11 mouse cellular contexts compared by ENCODE assay signal in genomic region chr7:29424690-29425089, GRCm38 (mm10).
A peak's percentile ranks its signal among the peaks of the same experiment; 100 is the strongest.
DNase-seq lines count a peak whose midpoint lies in the region; ATAC-seq and TF ChIP-seq lines count a peak whose summit lies in the region.
"Had no signal": no experiment of that assay in that cellular context is flagged by ENCODE, and none has a peak within 500 bp of the region (broad histone marks: within the 10 kb centered on the region; RNA-seq: fewer than 3 reads in every experiment).

No protein-coding gene starts in this region.

- H3K9me3 ChIP-seq in heart, embryonic 10.5 days, result no peaks in the 10 kb centered on the region
- H3K9me3 ChIP-seq in kidney, embryonic 16.5 days (ENCODE audit: low read length), result no peaks in the 10 kb centered on the region
- H3K9me3 ChIP-seq: forebrain, embryonic 10.5 days; hindbrain, embryonic 15.5 days had no signal

- peaks cover 11% of the 10 kb centered on the region for H3K4me1 ChIP-seq in heart, adult 2 months (ENCODE audit: control insufficient read depth, insufficient read depth, low read length)
- peaks cover 6% of the 10 kb centered on the region for H3K4me1 ChIP-seq in heart, embryonic 10.5 days
- H3K4me1 ChIP-seq in kidney, embryonic 16.5 days (ENCODE audit: insufficient read depth, low read length), result peaks cover 17% of the 10 kb centered on the region

- no peak for TF ChIP-seq EP300 in heart, adult 2 months (IDR thresholded peaks at IDR 0.05; ENCODE audit: insufficient read depth, low read depth, low read length)

- no peak overlapping the region for H3K27ac ChIP-seq in heart, adult 2 months
- H3K27ac ChIP-seq in heart, embryonic 10.5 days, result no peak overlapping the region
- H3K27ac ChIP-seq in kidney, embryonic 16.5 days (ENCODE audit: low read length), result 0 out of 2 replicates have a peak overlapping the region, but pooled peaks have one; percentile 54
- H3K27ac ChIP-seq: forebrain, embryonic 10.5 days; hindbrain, embryonic 15.5 days had no signal

- H3K36me3 ChIP-seq in heart, adult 2 months (ENCODE audit: control insufficient read depth, insufficient read depth, low read length), result no peaks in the 10 kb centered on the region
- no peaks in the 10 kb centered on the region for H3K36me3 ChIP-seq in heart, embryonic 10.5 days
- H3K36me3 ChIP-seq in kidney, embryonic 16.5 days (ENCODE audit: insufficient read depth, low read length), result no peaks in the 10 kb centered on the region
- H3K36me3 ChIP-seq: forebrain, embryonic 10.5 days; hindbrain, embryonic 15.5 days had no signal

- ATAC-seq in kidney, embryonic 16.5 days (ENCODE audit: low FRiP score, low TSS enrichment), result peak; percentile 36; the same call in 1 of the 2 replicates
- no peak for ATAC-seq in erythroblast, adult 5-6 weeks (replicated peaks; ENCODE audit: low FRiP score, poor library complexity, severe bottlenecking)

- no peaks in the 10 kb centered on the region for H3K27me3 ChIP-seq in heart, adult 2 months (ENCODE audit: control insufficient read depth, insufficient read depth, low read length)
- peaks cover 97% of the 10 kb centered on the region for H3K27me3 ChIP-seq in heart, embryonic 10.5 days (ENCODE audit: insufficient read depth, poor library complexity, severe bottlenecking)
- H3K27me3 ChIP-seq in kidney, embryonic 16.5 days (ENCODE audit: insufficient read depth, low read length), result no peaks in the 10 kb centered on the region
- H3K27me3 ChIP-seq: hindbrain, embryonic 15.5 days had no signal

- no peak for DNase-seq in heart, adult 2 months
- DNase-seq in heart, embryonic 10.5 days (ENCODE audit: low spot score), result no peak
- DNase-seq in NIH3T3 (ENCODE audit: low read depth), result peak; percentile 89
- peak; percentile 84 for DNase-seq in lung, postnatal 10 days
- no peak for DNase-seq in thymus, adult 18-20 months
- DNase-seq in spleen, postnatal 14 days (ENCODE audit: low spot score in 2 of 2), result no peak
- DNase-seq: B cell, adult 2 months had no signal

- no peak overlapping the region for H3K4me2 ChIP-seq in kidney, embryonic 16.5 days (replicated peaks; ENCODE audit: low read depth, low read length)
- H3K4me2 ChIP-seq: hindbrain, embryonic 15.5 days had no signal

- 18% methylated on average over 5 of the region's 5 CpGs for WGBS in heart, adult 2 months
- WGBS in heart, embryonic 10.5 days, result 68% methylated on average over 5 of the region's 5 CpGs
- 16% methylated on average over 5 of the region's 5 CpGs for whole genome bisulfite sequencing in kidney, embryonic 16.5 days

- no peak overlapping the region for H3K9ac ChIP-seq in heart, adult 2 months (ENCODE audit: low read depth, low read length)
- no peak overlapping the region for H3K9ac ChIP-seq in kidney, embryonic 16.5 days (replicated peaks; ENCODE audit: low read length)
- H3K9ac ChIP-seq: hindbrain, embryonic 15.5 days had no signal

- peak; percentile 19 for TF ChIP-seq CTCF in heart, adult 2 months (IDR thresholded peaks at IDR 0.05)

- H3K4me3 ChIP-seq in heart, adult 2 months, result no peak overlapping the region
- no peak overlapping the region for H3K4me3 ChIP-seq in heart, embryonic 10.5 days
- H3K4me3 ChIP-seq in kidney, embryonic 16.5 days (ENCODE audit: low read length), result no peak overlapping the region
- H3K4me3 ChIP-seq: forebrain, embryonic 10.5 days; hindbrain, embryonic 15.5 days had no signal

- TF ChIP-seq POLR2A in heart, adult 2 months (IDR thresholded peaks at IDR 0.05; ENCODE audit: insufficient read depth, low read depth, low read length), result no peak

- intact Hi-C loops in heart, adult 2 months (cut with DNase I), result loop anchor here (10.0 kb wide), 1 partner anchor 60 kb away; no protein-coding TSS in a partner anchor

- H3K79me2 ChIP-seq in heart, adult 2 months (replicated peaks; ENCODE audit: control insufficient read depth, insufficient read depth, low read length), result no peaks in the 10 kb centered on the region

Comparison
In these comparisons a context has a peak if more than half of its experiments do, and no peak if none do; other contexts are left out.
1. DNase-seq: peak in NIH3T3 (single experiment) and lung, postnatal 10 days (single experiment); none in heart, adult 2 months (0 of 2), heart, embryonic 10.5 days (single experiment), thymus, adult 18-20 months (0 of 2) and spleen, postnatal 14 days (0 of 2).